ENCODE assay signal across 8 mouse cellular contexts in the genomic region with DNA sequence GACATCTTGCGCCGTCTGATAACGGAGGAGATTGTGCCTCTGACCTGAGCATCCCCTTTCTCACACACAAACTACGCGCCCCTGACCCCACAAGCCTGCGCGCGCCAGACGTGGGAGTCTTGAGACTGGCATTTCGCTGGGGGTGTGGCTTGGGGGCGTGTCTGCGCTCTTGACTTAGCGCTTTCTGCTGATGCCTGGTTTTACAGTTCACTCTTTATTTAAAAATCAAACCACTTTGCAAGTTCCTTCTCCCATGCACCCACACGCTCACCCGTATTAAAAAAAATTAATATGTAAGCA. TPM values are rescaled to one million over a fixed set of nuclear protein-coding genes. Genes with fewer than 3 reads are reported as not detected.
DNase-seq lines count a peak whose midpoint lies in the region; ATAC-seq and TF ChIP-seq lines count a peak whose summit lies in the region.
"Not testable (repeated sequence)": the region's sequence is repeated elsewhere in the genome, so short reads cannot be mapped to it uniquely, and the experiment has no call there.

No protein-coding gene starts in this region.

- H3K79me2 ChIP-seq in myocyte (ENCODE audit: control insufficient read depth, insufficient read depth) = not testable (repeated sequence)

- ATAC-seq in hindbrain, embryonic 13.5 days (ENCODE audit: low FRiP score) = not testable (repeated sequence)

- not testable (repeated sequence) for H3K36me3 ChIP-seq in hindbrain, embryonic 13.5 days; myocyte (ENCODE audit: control insufficient read depth, insufficient read depth)

- H3K4me3 ChIP-seq in cortical plate, adult 2 months (ENCODE audit: insufficient read depth, low read length) = peak overlapping the region; percentile 51
- H3K4me3 ChIP-seq in hindbrain, embryonic 13.5 days = peak overlapping the region; percentile 45
- peak overlapping the region; percentile 19 for H3K4me3 ChIP-seq in myocyte

- not testable (repeated sequence) for H3K4me1 ChIP-seq in cortical plate, adult 2 months (ENCODE audit: control insufficient read depth, insufficient read depth, low read length); hindbrain, embryonic 13.5 days (replicated peaks)

- DNase-seq in Muller cell, postnatal 12 days (ENCODE audit: inconsistent ontology term) = peak; percentile 53
- peak; percentile 18 for DNase-seq in forelimb bud, embryonic 11.5 days (ENCODE audit: low read depth, low spot score)
- DNase-seq in kidney, postnatal 25 days = peak; percentile 62 to 81
- peak; percentile 28 to 40 for DNase-seq in lung, adult 18-20 months
- DNase-seq in telencephalon, adult 2 months (ENCODE audit: low read depth, low spot score) = peak; percentile 4

- WGBS in hindbrain, embryonic 13.5 days = under 1% methylated on average over 15 of the region's 15 CpGs

- H3K4me2 ChIP-seq in hindbrain, embryonic 13.5 days = peak overlapping the region; percentile 52
- peak overlapping the region; percentile 56 for H3K4me2 ChIP-seq in myocyte (ENCODE audit: low read depth)

- TF ChIP-seq POLR2A in cortical plate, adult 2 months (IDR thresholded peaks at IDR 0.05; ENCODE audit: extremely low read depth, insufficient read depth, low read length); myocyte (IDR thresholded peaks at IDR 0.05; ENCODE audit: insufficient read length, low read depth): not testable (repeated sequence)

- not testable (repeated sequence) for TF ChIP-seq CTCF in cortical plate, adult 2 months (IDR thresholded peaks at IDR 0.05; ENCODE audit: extremely low read depth, insufficient read depth, low read length)

- not testable (repeated sequence) for H3K27ac ChIP-seq in cortical plate, adult 2 months (ENCODE audit: insufficient read depth, low read length); hindbrain, embryonic 13.5 days

- H3K9me3 ChIP-seq in hindbrain, embryonic 13.5 days = not testable (repeated sequence)

- H3K27me3 ChIP-seq in hindbrain, embryonic 13.5 days; myocyte (ENCODE audit: control insufficient read depth, insufficient read depth, insufficient read length): not testable (repeated sequence)

- peak overlapping the region; percentile 53; the same call in 1 of the 2 replicates for H3K9ac ChIP-seq in hindbrain, embryonic 13.5 days

- H3ac ChIP-seq in myocyte (ENCODE audit: control insufficient read depth, insufficient read length) = not testable (repeated sequence)

RNA-seq across cellular contexts. Expression of a gene that starts 0.2 kb away (rescaled TPM):
- polyA plus RNA-seq in cortical plate, adult 2 months (2012; rRNA removed) = 16.0 and 17.7 TPM in 2 replicates
- 27.6 and 27.9 TPM in 2 replicates for polyA plus RNA-seq in hindbrain, embryonic 13.5 days (2015; fragmentation: Nextera tagmentation; extraction: Ambion mirVana)
- polyA plus RNA-seq in myocyte (2012; fragmentation: generic; extraction: Trizol) = 20.1 TPM

RNA-seq across cellular contexts. Expression of a gene that starts 43.3 kb away (rescaled TPM):
- polyA plus RNA-seq in cortical plate, adult 2 months (2012; rRNA removed) = 7.3 and 8.4 TPM in 2 replicates
- 48.0 and 53.6 TPM in 2 replicates for polyA plus RNA-seq in hindbrain, embryonic 13.5 days (2015; fragmentation: Nextera tagmentation; extraction: Ambion mirVana)
- polyA plus RNA-seq in myocyte (2012; fragmentation: generic; extraction: Trizol) = 52.1 TPM

Comparison
In these comparisons a context has a peak if more than half of its experiments do, and no peak if none do; other contexts are left out.
1. DNase-seq: peak in every context shown above with its lines; median percentile 72 in kidney, postnatal 25 days; 53 in Muller cell, postnatal 12 days; 34 in lung, adult 18-20 months; 18 in forelimb bud, embryonic 11.5 days; 4 in telencephalon, adult 2 months.